Mouse (Mus musculus): ENCODE results near the gene Clcc1. TPM values are rescaled to one million over a fixed set of nuclear protein-coding genes. Genes with fewer than 3 reads are reported as not detected.
A peak's percentile ranks its signal among the peaks of the same experiment; 100 is the strongest.

The Clcc1 gene
- polyA plus RNA-seq, 1 experiment from 2014 or later = 51.4 TPM

DNA sequence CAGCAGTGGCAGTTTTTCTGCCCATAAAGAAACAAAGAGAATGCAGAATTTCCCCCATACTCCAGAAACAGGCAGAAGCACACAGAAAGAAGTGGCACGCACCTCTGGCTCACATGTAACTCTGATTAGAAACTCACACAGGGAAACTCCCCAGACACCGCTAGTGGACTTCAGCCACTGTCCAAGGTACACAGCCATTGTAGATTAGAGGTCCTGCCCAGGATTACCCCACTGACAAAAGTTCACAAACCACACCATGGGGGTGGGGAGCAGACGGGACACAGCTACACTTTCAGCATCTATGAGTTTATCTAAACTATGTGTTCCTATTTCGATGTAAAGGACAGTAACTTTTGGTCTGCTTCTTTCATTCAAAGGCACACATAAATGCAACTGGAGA is 61.1 kb downstream of the Clcc1 start:
- H3K36me3 ChIP-seq (ENCODE audit: control insufficient read depth, insufficient read depth, low read length) = no peaks in the 10 kb centered on the region
- no peaks in the 10 kb centered on the region for H3K27me3 ChIP-seq (replicated peaks; ENCODE audit: control insufficient read depth, insufficient read depth, low read length)

GRCm38 (mm10) chr3:108717896-108718502 is 64.3 kb downstream of the Clcc1 start:
- no peaks in the 10 kb centered on the region for H3K27me3 ChIP-seq (replicated peaks; ENCODE audit: control insufficient read depth, insufficient read depth, low read length)
- no peak for DNase-seq (ENCODE audit: low spot score)
- no peak overlapping the region for H3K27ac ChIP-seq (ENCODE audit: low read depth, low read length)
- no peak overlapping the region for H3K4me3 ChIP-seq (ENCODE audit: low read depth, low read length)
- H3K4me2 ChIP-seq (ENCODE audit: low read length) = no peak overlapping the region
- peaks cover 10% of the 10 kb centered on the region for H3K4me1 ChIP-seq (ENCODE audit: control insufficient read depth, insufficient read depth, low read length)
- 91% methylated on average over 3 of the region's 3 CpGs for WGBS
- H3K9me3 ChIP-seq (replicated peaks; ENCODE audit: control insufficient read depth, low read length) = no peaks in the 10 kb centered on the region
- H3K9ac ChIP-seq (ENCODE audit: low read length) = no peak overlapping the region
- H3K36me3 ChIP-seq (ENCODE audit: control insufficient read depth, insufficient read depth, low read length) = no peaks in the 10 kb centered on the region
- ATAC-seq = no peak

More for the DNA sequence above, 61.1 kb downstream of the Clcc1 start:
- DNase-seq (ENCODE audit: low spot score) (no peak), ATAC-seq (no peak)
- Histone ChIP-seq H3K4me1 (ENCODE audit: control insufficient read depth, insufficient read depth, low read length) (peaks cover 6% of the 10 kb centered on the region), H3K4me3 (ENCODE audit: low read depth, low read length) (no peak overlapping the region), H3K9me3 (replicated peaks; ENCODE audit: control insufficient read depth, low read length) (no peaks in the 10 kb centered on the region), H3K9ac (ENCODE audit: low read length) (no peak overlapping the region), H3K4me2 (ENCODE audit: low read length) (no peak overlapping the region), H3K27ac (ENCODE audit: low read depth, low read length) (no peak overlapping the region)
- 90% methylated on average over 4 of the region's 4 CpGs for WGBS

GRCm38 (mm10) chr3:108719357-108719756 is 65.6 kb downstream of the Clcc1 start:
- ATAC-seq (no peak), DNase-seq (ENCODE audit: low spot score) (no peak)
- Histone ChIP-seq H3K9ac (ENCODE audit: low read length) (no peak overlapping the region), H3K9me3 (replicated peaks; ENCODE audit: control insufficient read depth, low read length) (no peaks in the 10 kb centered on the region), H3K4me1 (ENCODE audit: control insufficient read depth, insufficient read depth, low read length) (peaks cover 9% of the 10 kb centered on the region), H3K36me3 (ENCODE audit: control insufficient read depth, insufficient read depth, low read length) (no peaks in the 10 kb centered on the region), H3K4me3 (ENCODE audit: low read depth, low read length) (no peak overlapping the region), H3K27me3 (replicated peaks; ENCODE audit: control insufficient read depth, insufficient read depth, low read length) (no peaks in the 10 kb centered on the region), H3K27ac (ENCODE audit: low read depth, low read length) (no peak overlapping the region), H3K4me2 (ENCODE audit: low read length) (peak overlapping the region; percentile 53; the same call in 1 of the 2 replicates)
- WGBS = 83% methylated on average over 2 of the region's 2 CpGs

DNA sequence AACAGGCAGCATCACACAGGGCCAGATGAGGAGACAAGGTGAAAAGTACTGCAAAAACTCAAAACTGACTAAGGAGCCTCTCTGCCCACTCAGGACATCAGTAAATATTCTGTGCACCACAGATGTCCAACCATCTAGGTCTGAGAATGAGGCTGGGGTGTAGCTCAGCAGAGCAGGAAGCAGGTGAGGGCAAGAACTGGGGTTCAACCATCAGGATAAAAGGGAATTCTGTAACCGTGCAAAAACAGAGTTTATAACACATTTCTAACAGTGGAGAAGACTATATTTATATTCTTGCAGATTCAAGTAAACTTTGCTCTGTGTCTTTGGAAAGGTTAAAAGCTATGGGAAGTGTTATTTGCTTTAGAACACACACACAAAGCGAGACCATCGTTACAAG is 66.0 kb downstream of the Clcc1 start:
- Histone ChIP-seq H3K9ac (ENCODE audit: low read length) (no peak overlapping the region), H3K27ac (ENCODE audit: low read depth, low read length) (no peak overlapping the region), H3K27me3 (replicated peaks; ENCODE audit: control insufficient read depth, insufficient read depth, low read length) (no peaks in the 10 kb centered on the region), H3K36me3 (ENCODE audit: control insufficient read depth, insufficient read depth, low read length) (no peaks in the 10 kb centered on the region), H3K9me3 (replicated peaks; ENCODE audit: control insufficient read depth, low read length) (no peaks in the 10 kb centered on the region), H3K4me1 (ENCODE audit: control insufficient read depth, insufficient read depth, low read length) (peaks cover 9% of the 10 kb centered on the region), H3K4me2 (ENCODE audit: low read length) (peak overlapping the region; percentile 53), H3K4me3 (ENCODE audit: low read depth, low read length) (no peak overlapping the region)
- WGBS = 79% methylated on average over 3 of the region's 3 CpGs
- ATAC-seq (no peak), DNase-seq (ENCODE audit: low spot score) (no peak)

DNA sequence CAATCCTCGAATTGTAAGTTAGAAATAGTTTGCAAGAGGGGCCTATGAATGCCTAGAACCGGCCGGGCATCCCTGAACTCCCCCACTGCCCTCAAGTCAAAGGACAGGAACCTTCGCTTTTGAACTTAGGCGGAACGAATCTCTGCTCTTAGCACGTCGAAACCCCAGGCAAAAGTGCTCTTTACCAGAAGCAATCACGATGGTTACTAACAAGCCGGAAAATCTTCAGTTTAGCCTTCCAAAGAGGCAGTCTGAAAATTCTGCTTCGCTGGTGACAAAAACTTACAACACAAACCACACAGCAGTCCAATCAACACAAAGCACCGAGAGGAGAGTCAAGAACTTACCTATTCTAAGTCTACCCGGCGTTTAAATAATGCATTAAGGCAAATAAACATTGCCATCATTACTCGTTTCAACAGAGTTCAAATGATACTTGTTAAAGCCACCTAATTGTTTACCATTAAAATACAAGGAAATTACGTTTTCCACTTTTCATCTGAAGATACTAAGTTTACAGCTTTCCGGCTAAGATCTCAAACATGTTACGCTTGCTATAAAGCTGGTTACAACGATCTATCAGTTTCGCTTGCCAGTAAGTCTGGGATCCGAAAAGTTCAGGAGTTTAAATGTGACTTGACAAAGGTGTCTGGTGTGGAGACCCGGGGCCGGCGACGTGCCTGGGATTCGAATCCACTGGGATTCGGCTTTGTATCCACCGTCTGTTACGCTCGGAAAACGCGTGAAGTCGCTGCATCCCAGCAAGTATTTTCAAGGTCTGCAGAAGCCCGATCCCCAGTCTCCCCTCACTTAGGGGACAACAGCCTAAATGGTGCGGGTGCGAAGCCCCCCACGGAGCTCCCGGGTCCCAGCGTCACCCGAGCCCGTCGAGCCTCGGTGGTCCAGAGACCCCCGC is 67.6 kb downstream of the Clcc1 start:
- peak; percentile 79 for DNase-seq (ENCODE audit: low spot score)
- ATAC-seq = no peak
- under 1% methylated on average over 44 of the region's 44 CpGs for WGBS
- Histone ChIP-seq H3K27ac (ENCODE audit: low read depth, low read length) (peak overlapping the region; percentile 88), H3K4me3 (ENCODE audit: low read depth, low read length) (peak overlapping the region; percentile 67), H3K9me3 (replicated peaks; ENCODE audit: control insufficient read depth, low read length) (no peaks in the 10 kb centered on the region), H3K36me3 (ENCODE audit: control insufficient read depth, insufficient read depth, low read length) (no peaks in the 10 kb centered on the region), H3K9ac (ENCODE audit: low read length) (peak overlapping the region; percentile 84), H3K4me2 (ENCODE audit: low read length) (peak overlapping the region; percentile 53), H3K27me3 (replicated peaks; ENCODE audit: control insufficient read depth, insufficient read depth, low read length) (no peaks in the 10 kb centered on the region), H3K4me1 (ENCODE audit: control insufficient read depth, insufficient read depth, low read length) (peaks cover 9% of the 10 kb centered on the region)

- H3K27me3 ChIP-seq (replicated peaks; ENCODE audit: control insufficient read depth, insufficient read depth, low read length) = no peaks in the 10 kb centered on the region
- peak within 1 kb of the TSS; percentile 67 for H3K4me3 ChIP-seq (ENCODE audit: low read depth, low read length)
- no peaks in the 10 kb centered on the region for H3K36me3 ChIP-seq (ENCODE audit: control insufficient read depth, insufficient read depth, low read length)
- peaks cover 9% of the 10 kb centered on the region for H3K4me1 ChIP-seq (ENCODE audit: control insufficient read depth, insufficient read depth, low read length)
- DNase-seq (ENCODE audit: low spot score) (peak; percentile 98), ATAC-seq (peak; percentile 99)
- H3K4me2 ChIP-seq (ENCODE audit: low read length) = peak within 1 kb of the TSS; percentile 53
- peak within 1 kb of the TSS; percentile 84 for H3K9ac ChIP-seq (ENCODE audit: low read length)
- WGBS = 2% methylated on average over 37 of the region's 53 CpGs
- peak within 1 kb of the TSS; percentile 88 for H3K27ac ChIP-seq (ENCODE audit: low read depth, low read length)
- H3K9me3 ChIP-seq (replicated peaks; ENCODE audit: control insufficient read depth, low read length) = no peaks in the 10 kb centered on the region
These were observed 68.5 kb downstream of the Clcc1 start, which contains the start of gene Gpsm2 for GRCm38 (mm10) chr3:108722036-108722872. TSS of gene Gpsm2 (minus strand) at chr3:108722309.

- Histone ChIP-seq H3K27ac (ENCODE audit: low read depth, low read length) (no peak overlapping the region), H3K4me3 (ENCODE audit: low read depth, low read length) (no peak overlapping the region), H3K36me3 (ENCODE audit: control insufficient read depth, insufficient read depth, low read length) (no peaks in the 10 kb centered on the region), H3K9ac (ENCODE audit: low read length) (no peak overlapping the region), H3K4me1 (ENCODE audit: control insufficient read depth, insufficient read depth, low read length) (no peaks in the 10 kb centered on the region), H3K9me3 (replicated peaks; ENCODE audit: control insufficient read depth, low read length) (no peaks in the 10 kb centered on the region), H3K4me2 (ENCODE audit: low read length) (no peak overlapping the region), H3K27me3 (replicated peaks; ENCODE audit: control insufficient read depth, insufficient read depth, low read length) (no peaks in the 10 kb centered on the region)
- DNase-seq (ENCODE audit: low spot score) (no peak), ATAC-seq (no peak)
- WGBS = 93% methylated on average over 7 of the region's 7 CpGs
These were observed 72.7 kb downstream of the Clcc1 start for GRCm38 (mm10) chr3:108726413-108726812.

GRCm38 (mm10) chr3:108727344-108727743 is 73.6 kb downstream of the Clcc1 start:
- no peak for DNase-seq (ENCODE audit: low spot score)
- no peak for ATAC-seq

More at GRCm38 (mm10) chr3:108727344-108727743, 73.6 kb downstream of the Clcc1 start:
- no peaks in the 10 kb centered on the region for H3K27me3 ChIP-seq (replicated peaks; ENCODE audit: control insufficient read depth, insufficient read depth, low read length)
- H3K9me3 ChIP-seq (replicated peaks; ENCODE audit: control insufficient read depth, low read length) = no peaks in the 10 kb centered on the region
- H3K4me3 ChIP-seq (ENCODE audit: low read depth, low read length) = no peak overlapping the region
- H3K27ac ChIP-seq (ENCODE audit: low read depth, low read length) = no peak overlapping the region
- H3K4me2 ChIP-seq (ENCODE audit: low read length) = no peak overlapping the region
- no peaks in the 10 kb centered on the region for H3K36me3 ChIP-seq (ENCODE audit: control insufficient read depth, insufficient read depth, low read length)
- no peaks in the 10 kb centered on the region for H3K4me1 ChIP-seq (ENCODE audit: control insufficient read depth, insufficient read depth, low read length)
- H3K9ac ChIP-seq (ENCODE audit: low read length) = no peak overlapping the region
